8 mouse cellular contexts compared by ENCODE assay signal in genomic region chr17:26119766-26120710, GRCm38 (mm10). TPM values are rescaled to one million over a fixed set of nuclear protein-coding genes. Genes with fewer than 3 reads are reported as not detected.
A peak's percentile ranks its signal among the peaks of the same experiment; 100 is the strongest.
DNase-seq lines count a peak whose midpoint lies in the region; ATAC-seq and TF ChIP-seq lines count a peak whose summit lies in the region.

No protein-coding gene starts in this region.

- peaks cover 8% of the 10 kb centered on the region for H3K4me1 ChIP-seq in ES-Bruce4 (ENCODE audit: control insufficient read depth, insufficient read depth, low read length)
- H3K4me1 ChIP-seq in heart, embryonic 16.5 days (ENCODE audit: control insufficient read depth, insufficient read depth, low read length), result peaks cover 14% of the 10 kb centered on the region
- peaks cover 8% of the 10 kb centered on the region; the same call in 1 of the 2 replicates for H3K4me1 ChIP-seq in spleen, adult 2 months (ENCODE audit: control insufficient read depth, insufficient read depth, insufficient read length)

- intact Hi-C loops in left cerebral cortex, postnatal 14 days (cut with DNase I), result no loop called here

- H3K27me3 ChIP-seq in ES-Bruce4 (ENCODE audit: control insufficient read depth, insufficient read depth, low read length, poor library complexity, severe bottlenecking), result no peaks in the 10 kb centered on the region
- H3K27me3 ChIP-seq in heart, embryonic 16.5 days (ENCODE audit: control insufficient read depth, insufficient read depth, low read length), result peaks cover 35% of the 10 kb centered on the region
- no peaks in the 10 kb centered on the region for H3K27me3 ChIP-seq in spleen, adult 2 months (ENCODE audit: control insufficient read depth, insufficient read depth, low read length)

- no peak for ATAC-seq in heart, embryonic 16.5 days (replicated peaks; ENCODE audit: extremely low read depth, insufficient read depth, low FRiP score)
- peak; percentile 72 for ATAC-seq in megakaryocyte, adult 5-6 weeks (ENCODE audit: poor library complexity, severe bottlenecking)

- WGBS in heart, embryonic 16.5 days, result 42% methylated on average over 33 of the region's 33 CpGs
- 42% methylated on average over 33 of the region's 33 CpGs for WGBS in spleen, adult 2 months

- peaks cover under 1% of the 10 kb centered on the region; the same call in 1 of the 2 replicates for H3K36me3 ChIP-seq in ES-Bruce4 (ENCODE audit: control insufficient read depth, insufficient read depth, low read length, poor library complexity, severe bottlenecking)
- no peaks in the 10 kb centered on the region for H3K36me3 ChIP-seq in heart, embryonic 16.5 days (ENCODE audit: control insufficient read depth, insufficient read depth)
- H3K36me3 ChIP-seq in spleen, adult 2 months (ENCODE audit: control insufficient read depth, insufficient read depth, low read length), result no peaks in the 10 kb centered on the region

- no peak overlapping the region for H3K4me3 ChIP-seq in ES-Bruce4 (ENCODE audit: low read depth, low read length)
- no peak overlapping the region for H3K4me3 ChIP-seq in heart, embryonic 16.5 days (ENCODE audit: low read length)
- H3K4me3 ChIP-seq in spleen, adult 2 months (ENCODE audit: extremely low read depth, insufficient read depth, insufficient read length), result no peak overlapping the region

- H3K9ac ChIP-seq in ES-Bruce4 (ENCODE audit: low read depth, poor library complexity, severe bottlenecking), result no peak overlapping the region
- H3K9ac ChIP-seq in heart, embryonic 16.5 days (ENCODE audit: low read length), result no peak overlapping the region; the same call in 1 of the 2 replicates

- DNase-seq in frontal cortex, postnatal 36 days (ENCODE audit: low spot score in 2 of 2), result peak; percentile 35 to 64
- DNase-seq in frontal cortex, postnatal 25 days (ENCODE audit: low spot score in 2 of 2), result no peak
- DNase-seq in cerebellum, postnatal 10 days, result peak; percentile 80
- DNase-seq in left cerebral cortex, postnatal 14 days (ENCODE audit: low spot score in 2 of 2), result peak; percentile 60 to 65
- DNase-seq in spleen, adult 2 months (ENCODE audit: low read depth in 1 of 2, low spot score in 2 of 2), result peak; percentile 50 to 63

- H3K27ac ChIP-seq in ES-Bruce4 (ENCODE audit: insufficient read depth, low read length), result no peak overlapping the region
- no peak overlapping the region for H3K27ac ChIP-seq in heart, embryonic 16.5 days (ENCODE audit: low read length)
- H3K27ac ChIP-seq in spleen, adult 2 months (ENCODE audit: insufficient read depth, low read length), result no peak overlapping the region

- no peak for TF ChIP-seq POLR2A in ES-Bruce4 (IDR thresholded peaks at IDR 0.05; ENCODE audit: insufficient read depth, low read length)
- TF ChIP-seq POLR2A in spleen, adult 2 months (IDR thresholded peaks at IDR 0.05; ENCODE audit: low read depth, low read length), result no peak

- peak; percentile 97 for TF ChIP-seq CTCF in ES-Bruce4 (IDR thresholded peaks at IDR 0.05; ENCODE audit: low read depth, low read length)
- peak; percentile 95 for TF ChIP-seq CTCF in spleen, adult 2 months (IDR thresholded peaks at IDR 0.05; ENCODE audit: extremely low read depth, insufficient read depth, insufficient read length, insufficient replicate concordance)

- H3K4me2 ChIP-seq in heart, embryonic 16.5 days (ENCODE audit: low read depth, low read length), result peak overlapping the region; percentile 26; the same call in 1 of the 2 replicates

- no peak for TF ChIP-seq EP300 in ES-Bruce4 (IDR thresholded peaks at IDR 0.05; ENCODE audit: insufficient read depth, low read depth, low read length)

- no peaks in the 10 kb centered on the region for H3K9me3 ChIP-seq in ES-Bruce4 (replicated peaks; ENCODE audit: control insufficient read depth, insufficient read depth, low read length, poor library complexity, severe bottlenecking)
- no peaks in the 10 kb centered on the region for H3K9me3 ChIP-seq in heart, embryonic 16.5 days (replicated peaks; ENCODE audit: control insufficient read depth, low read length)

RNA-seq across cellular contexts. Expression of gene Mrpl28, which starts 3.3 kb away (rescaled TPM):
- 97.6 and 105 TPM in 2 replicates for polyA plus RNA-seq in ES-Bruce4 (2011; ENCODE audit: insufficient read depth, insufficient read length, low read depth, missing spikeins)
- 221 and 232 TPM in 2 replicates for polyA plus RNA-seq in heart, embryonic 16.5 days (2015; fragmentation: Nextera tagmentation; extraction: Ambion mirVana)
- 10 to 100 TPM; 70.1 to 70.5 TPM for total RNA-seq in left cerebral cortex, postnatal 14 days (2021)
- total RNA-seq in megakaryocyte, adult 5-6 weeks (2015), result 74.1 and 78.0 TPM in 2 replicates
- total RNA-seq in megakaryocyte, adult 5-6 weeks (2017), result 35.1 and 35.4 TPM in 2 replicates
- polyA plus RNA-seq in spleen, adult 2 months (2012; rRNA removed), result 39.5 and 49.5 TPM in 2 replicates

RNA-seq across cellular contexts. Expression of gene Tmem8, which starts 6.9 kb away (rescaled TPM):
- 15.6 and 16.5 TPM in 2 replicates for polyA plus RNA-seq in ES-Bruce4 (2011; ENCODE audit: insufficient read depth, insufficient read length, low read depth, missing spikeins)
- 0.87 and 1.0 TPM in 2 replicates for polyA plus RNA-seq in heart, embryonic 16.5 days (2015; fragmentation: Nextera tagmentation; extraction: Ambion mirVana)
- total RNA-seq in left cerebral cortex, postnatal 14 days (2021), result 10 to 100 TPM in 1 of 2 experiments, 1 to 10 TPM in 1; 9.7 to 12.3 TPM
- total RNA-seq in megakaryocyte, adult 5-6 weeks (2015), result 13.1 and 20.1 TPM in 2 replicates
- 11.6 and 14.8 TPM in 2 replicates for total RNA-seq in megakaryocyte, adult 5-6 weeks (2017)
- 44.9 and 58.3 TPM in 2 replicates for polyA plus RNA-seq in spleen, adult 2 months (2012; rRNA removed)

RNA-seq across cellular contexts. Expression of gene Axin1, which starts 18.4 kb away (rescaled TPM):
- 40.5 and 41.0 TPM in 2 replicates for polyA plus RNA-seq in ES-Bruce4 (2011; ENCODE audit: insufficient read depth, insufficient read length, low read depth, missing spikeins)
- polyA plus RNA-seq in heart, embryonic 16.5 days (2015; fragmentation: Nextera tagmentation; extraction: Ambion mirVana), result 4.6 and 4.7 TPM in 2 replicates
- 10 to 100 TPM; 21.2 to 23.3 TPM for total RNA-seq in left cerebral cortex, postnatal 14 days (2021)
- total RNA-seq in megakaryocyte, adult 5-6 weeks (2015), result 24.2 and 31.9 TPM in 2 replicates
- total RNA-seq in megakaryocyte, adult 5-6 weeks (2017), result 176 and 255 TPM in 2 replicates
- polyA plus RNA-seq in spleen, adult 2 months (2012; rRNA removed), result 18.6 and 18.9 TPM in 2 replicates

RNA-seq across cellular contexts. Expression of gene Nme4, which starts 24.6 kb away (rescaled TPM):
- 110 and 115 TPM in 2 replicates for polyA plus RNA-seq in ES-Bruce4 (2011; ENCODE audit: insufficient read depth, insufficient read length, low read depth, missing spikeins)
- polyA plus RNA-seq in heart, embryonic 16.5 days (2015; fragmentation: Nextera tagmentation; extraction: Ambion mirVana), result 55.3 and 56.2 TPM in 2 replicates
- total RNA-seq in left cerebral cortex, postnatal 14 days (2021), result 1 to 10 TPM; 2.6 to 3.4 TPM
- total RNA-seq in megakaryocyte, adult 5-6 weeks (2015), result 2.3 and 3.5 TPM in 2 replicates
- 4.2 and 8.2 TPM in 2 replicates for total RNA-seq in megakaryocyte, adult 5-6 weeks (2017)
- polyA plus RNA-seq in spleen, adult 2 months (2012; rRNA removed), result 13.7 and 17.7 TPM in 2 replicates

RNA-seq across cellular contexts. Expression of gene Decr2, which starts 29.9 kb away (rescaled TPM):
- polyA plus RNA-seq in ES-Bruce4 (2011; ENCODE audit: insufficient read depth, insufficient read length, low read depth, missing spikeins), result 24.3 and 26.4 TPM in 2 replicates
- 40.1 and 40.8 TPM in 2 replicates for polyA plus RNA-seq in heart, embryonic 16.5 days (2015; fragmentation: Nextera tagmentation; extraction: Ambion mirVana)
- total RNA-seq in left cerebral cortex, postnatal 14 days (2021), result 10 to 100 TPM; 24.3 to 26.3 TPM
- 4.8 and 5.0 TPM in 2 replicates for total RNA-seq in megakaryocyte, adult 5-6 weeks (2015)
- total RNA-seq in megakaryocyte, adult 5-6 weeks (2017), result 11.9 and 13.3 TPM in 2 replicates
- polyA plus RNA-seq in spleen, adult 2 months (2012; rRNA removed), result 5.7 and 5.8 TPM in 2 replicates

Comparison
In these comparisons a context has a peak if more than half of its experiments do, and no peak if none do; other contexts are left out.
1. DNase-seq: peak in frontal cortex, postnatal 36 days (2 of 2), cerebellum, postnatal 10 days (2 of 2), left cerebral cortex, postnatal 14 days (2 of 2) and spleen, adult 2 months (2 of 2); none in frontal cortex, postnatal 25 days (0 of 2).